Mouse (Mus musculus) bone marrow, adult 2 months (tissue): ENCODE data around the gene Zkscan16.

Experiments
- CTCF ChIP-seq: fragments of 200-500 bp; IDR thresholded peaks from 2 replicates; pipeline ENCODE4 v1.5.1; 2011; ENCODE audit warnings: low read length, control low read depth; ENCODE audit not compliant: control insufficient read depth, insufficient read depth
- POLR2A ChIP-seq: fragments of 200-500 bp; IDR thresholded peaks from 2 replicates; pipeline ENCODE4 v1.6.1; 2011; ENCODE audit warnings: low read depth, mild to moderate bottlenecking, control low read depth, low read length, borderline replicate concordance; ENCODE audit not compliant: control insufficient read depth

GRCm38 (mm10) chr4:58944695-58945094 lies 1.3 kb downstream of the Zkscan16 start:
- TF ChIP-seq CTCF (no peak), POLR2A (no peak)
